Mouse (Mus musculus) forebrain, embryonic 11.5 days (tissue): ENCODE data around the gene Crhr2. TPM values are rescaled to one million over a fixed set of nuclear protein-coding genes. Genes with fewer than 3 reads are reported as not detected.

Source experiments
- ATAC-seq: fragments of 200-750 bp; cut with Nextera tagmentation; replicated peaks from 2 replicates; pipeline ENCODE4 v1.8.0; 2017; ENCODE audit warnings: moderate TSS enrichment; ENCODE audit not compliant: low FRiP score
- DNase-seq: peaks from one replicate; pipeline ENCODE4 v3.0.0-alpha.2; 2017; ENCODE audit warnings: low spot score
- H3K27ac ChIP-seq: fragments of 300-500 bp; sonication (generic); 2 replicates; pipeline ENCODE4 v1.5.1; 2014; ENCODE audit warnings: low read depth, low read length
- H3K27me3 ChIP-seq: fragments of 300-500 bp; sonication (generic); 2 replicates; pipeline ENCODE4 v1.6.1; 2014; ENCODE audit warnings: mild to moderate bottlenecking, low read length, mixed read lengths; ENCODE audit not compliant: control insufficient read depth, insufficient read depth
- H3K36me3 ChIP-seq: fragments of 300-500 bp; sonication (generic); 2 replicates; pipeline ENCODE4 v1.6.1; 2014; ENCODE audit warnings: mild to moderate bottlenecking, low read length, moderate library complexity, mixed read lengths; ENCODE audit not compliant: control insufficient read depth, insufficient read depth
- H3K4me1 ChIP-seq: fragments of 300-500 bp; sonication (generic); replicated peaks from 2 replicates; pipeline ENCODE4 v1.6.1; 2014; ENCODE audit warnings: low read length, mixed read lengths; ENCODE audit not compliant: control insufficient read depth, insufficient read depth
- H3K4me2 ChIP-seq: fragments of 300-500 bp; sonication (generic); 2 replicates; pipeline ENCODE4 v1.6.1; 2014; ENCODE audit warnings: low read depth, mild to moderate bottlenecking, low read length, moderate library complexity, mixed read lengths; ENCODE audit not compliant: severe bottlenecking
- H3K4me3 ChIP-seq: fragments of 300-500 bp; sonication (generic); 2 replicates; pipeline ENCODE4 v1.5.1; 2014; ENCODE audit warnings: low read depth, low read length
- H3K9ac ChIP-seq: fragments of 300-500 bp; sonication (generic); 2 replicates; pipeline ENCODE4 v1.6.1; 2014; ENCODE audit warnings: low read length
- H3K9me3 ChIP-seq: fragments of 300-500 bp; sonication (generic); 2 replicates; pipeline ENCODE4 v1.6.1; 2016; ENCODE audit warnings: low read length, mixed read lengths; ENCODE audit not compliant: control insufficient read depth
- WGBS: fragments of 180-500 bp; shearing (Covaris S2); extraction: QIAGEN DNeasy Blood & Tissue Kit; methylation state at CpG from one replicate; pipeline ENCODE4 v1.1.7; 2014; 5-methylcytosine and 5-hydroxymethylcytosine counted together
- polyA plus RNA-seq: library from polyadenylated mRNA; unstranded; fragments of >200 nt; fragmentation: Nextera tagmentation; extraction: Ambion mirVana; gene quantifications from 2 replicates; pipeline ENCODE4 v1.2.1, GENCODE M21; 2014

The Crhr2 gene
- polyA plus RNA-seq, 1 experiment from 2014 or later, result 0.08 TPM

DNA sequence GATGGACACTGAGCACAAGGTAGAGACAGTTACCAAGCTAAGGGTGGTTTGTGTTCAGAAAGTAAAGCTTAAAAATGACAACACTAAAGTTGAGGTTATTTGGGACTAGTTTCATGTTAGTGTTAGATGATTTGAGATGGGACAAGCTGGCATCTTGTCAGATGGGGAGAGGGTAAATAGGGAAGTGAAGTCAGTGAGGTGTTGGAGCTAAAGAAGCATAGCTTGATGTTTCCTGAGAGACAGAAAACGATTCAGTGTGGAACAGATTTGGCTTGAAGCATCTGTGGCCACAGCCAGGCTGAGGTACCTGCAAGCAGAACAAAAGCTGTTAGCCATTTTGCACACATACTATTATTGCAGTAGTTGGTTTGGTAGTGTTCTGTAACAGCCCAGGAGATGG lies 87.5 kb downstream of the Crhr2 start:
- WGBS, result 84% methylated on average over 1 of the region's 1 CpGs
- Histone ChIP-seq H3K4me3 (no peak overlapping the region), H3K36me3 (no peaks in the 10 kb centered on the region; the same call in 1 of the 2 replicates), H3K4me2 (no peak overlapping the region), H3K9ac (no peak overlapping the region), H3K4me1 (no peaks in the 10 kb centered on the region), H3K27ac (no peak overlapping the region), H3K9me3 (no peaks in the 10 kb centered on the region), H3K27me3 (no peaks in the 10 kb centered on the region)
- ATAC-seq (no peak), DNase-seq (no peak)

DNA sequence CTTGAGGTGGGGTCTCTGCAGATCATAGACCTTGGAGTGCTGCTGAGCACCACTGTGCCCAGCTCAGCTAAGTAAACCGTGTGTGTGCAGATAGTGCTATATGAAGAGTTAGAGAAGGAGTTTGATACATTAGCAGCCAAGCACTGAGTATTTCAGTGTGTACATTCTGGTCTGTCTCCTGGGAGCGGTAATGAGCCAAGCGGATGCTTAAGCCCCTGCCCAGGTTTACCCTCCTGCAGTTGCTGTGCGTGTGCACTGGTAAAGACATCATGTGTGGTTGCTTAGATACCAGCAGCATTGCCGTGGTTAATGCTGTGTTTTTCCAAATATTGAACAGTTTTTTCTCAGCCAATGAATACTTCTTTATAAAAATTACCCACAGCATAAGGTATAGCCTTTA lies 88.3 kb downstream of the Crhr2 start:
- DNase-seq, result no peak
- no peak for ATAC-seq

DNA sequence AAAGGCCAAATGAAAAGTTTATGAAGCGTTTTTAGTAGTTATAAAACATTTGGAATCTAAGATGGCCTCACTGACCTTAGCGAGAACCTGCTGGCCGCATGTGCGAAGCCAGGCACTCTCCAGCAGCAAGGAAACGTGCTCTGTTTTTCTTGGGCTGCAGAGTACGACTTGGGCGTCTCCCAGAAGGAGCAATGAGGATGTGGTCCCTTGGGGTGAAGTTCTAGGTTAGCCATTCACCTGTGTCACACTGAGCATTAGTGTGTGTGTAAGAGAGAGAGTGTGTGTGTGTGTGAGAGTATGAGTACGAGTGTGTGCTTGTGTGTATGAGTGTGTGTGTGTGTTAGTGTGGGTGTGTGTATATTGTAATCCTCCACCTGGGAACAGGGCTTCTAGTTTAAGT lies 89.6 kb downstream of the Crhr2 start:
- no peak overlapping the region for H3K4me3 ChIP-seq
- H3K4me2 ChIP-seq, result no peak overlapping the region
- H3K9ac ChIP-seq, result no peak overlapping the region
- H3K4me1 ChIP-seq, result peaks cover 3% of the 10 kb centered on the region; the same call in 1 of the 2 replicates
- ATAC-seq (no peak), DNase-seq (no peak)
- no peaks in the 10 kb centered on the region for H3K36me3 ChIP-seq
- no peaks in the 10 kb centered on the region for H3K9me3 ChIP-seq
- H3K27ac ChIP-seq, result no peak overlapping the region
- H3K27me3 ChIP-seq, result no peaks in the 10 kb centered on the region
- WGBS, result 85% methylated on average over 8 of the region's 8 CpGs

More for the DNA sequence above, 88.3 kb downstream of the Crhr2 start:
- H3K9ac ChIP-seq, result no peak overlapping the region
- H3K4me2 ChIP-seq, result no peak overlapping the region
- H3K27me3 ChIP-seq, result no peaks in the 10 kb centered on the region
- no peaks in the 10 kb centered on the region for H3K36me3 ChIP-seq
- peaks cover 3% of the 10 kb centered on the region; the same call in 1 of the 2 replicates for H3K4me1 ChIP-seq
- H3K27ac ChIP-seq, result no peak overlapping the region
- H3K9me3 ChIP-seq, result no peaks in the 10 kb centered on the region
- 87% methylated on average over 5 of the region's 5 CpGs for WGBS
- no peak overlapping the region for H3K4me3 ChIP-seq

Other genes starting within 250 kb of the Crhr2 start
- 2.0 TPM in 2 replicates for gene Nod1, start 160.4 kb downstream of the Crhr2 start, polyA plus RNA-seq
- 6.8 and 8.6 TPM in 2 replicates for gene Ggct, start 140.1 kb downstream of the Crhr2 start, polyA plus RNA-seq
- 210 and 225 TPM in 2 replicates for gene Gars, start 95.0 kb downstream of the Crhr2 start, polyA plus RNA-seq
- gene Inmt, start 42.0 kb upstream of the Crhr2 start, polyA plus RNA-seq, result 0.76 and 1.2 TPM in 2 replicates
- gene Mindy4, start 70.4 kb upstream of the Crhr2 start, polyA plus RNA-seq, result 22.5 and 23.2 TPM in 2 replicates
- gene Aqp1, start 203.4 kb upstream of the Crhr2 start, polyA plus RNA-seq, result 0.61 and 0.92 TPM in 2 replicates
- not detected in 2 replicates for gene Ghrhr, start 243.3 kb upstream of the Crhr2 start, polyA plus RNA-seq